Mouse (Mus musculus) forebrain, embryonic 16.5 days (tissue): ENCODE results near the gene Lrrc8a. TPM values are rescaled to one million over a fixed set of nuclear protein-coding genes. Genes with fewer than 3 reads are reported as not detected.

Experiments
- polyA plus RNA-seq: library from polyadenylated mRNA; unstranded; fragments of >200 nt; fragmentation: Nextera tagmentation; extraction: Ambion mirVana; gene quantifications from 2 replicates; pipeline ENCODE4 v1.2.1, GENCODE M21; 2015

The Lrrc8a gene
- polyA plus RNA-seq, 1 experiment from 2014 or later = 58.9 TPM

Other genes with a start within 250 kb of the Lrrc8a start
- gene Wdr34, start 188.8 kb upstream of the Lrrc8a start, polyA plus RNA-seq = 70.2 and 83.3 TPM in 2 replicates
- 407 and 435 TPM in 2 replicates for gene Set, start 180.3 kb upstream of the Lrrc8a start, polyA plus RNA-seq
- 2.6 and 3.4 TPM in 2 replicates for gene Pkn3, start 160.0 kb upstream of the Lrrc8a start, polyA plus RNA-seq
- 17.8 and 19.0 TPM in 2 replicates for gene Zdhhc12, start 144.1 kb upstream of the Lrrc8a start, polyA plus RNA-seq
- gene Zer1, start 113.1 kb upstream of the Lrrc8a start, polyA plus RNA-seq = 10.9 and 16.5 TPM in 2 replicates
- 10.5 and 12.7 TPM in 2 replicates for gene Tbc1d13, start 104.0 kb upstream of the Lrrc8a start, polyA plus RNA-seq
- gene Endog, start 66.2 kb upstream of the Lrrc8a start, polyA plus RNA-seq = 10.7 and 13.3 TPM in 2 replicates
- 63.8 and 65.9 TPM in 2 replicates for gene Spout1, start 59.3 kb upstream of the Lrrc8a start, polyA plus RNA-seq
- 15.4 and 16.3 TPM in 2 replicates for gene Kyat1, start 31.9 kb upstream of the Lrrc8a start, polyA plus RNA-seq
- 0.46 and 0.58 TPM in 2 replicates for gene Gm28035, start 2.9 kb downstream of the Lrrc8a start, polyA plus RNA-seq
- 9.4 and 9.5 TPM in 2 replicates for gene Phyhd1, start 28.5 kb downstream of the Lrrc8a start, polyA plus RNA-seq
- gene Gm28038, start 43.3 kb downstream of the Lrrc8a start, polyA plus RNA-seq = not detected in 2 replicates
- 30.2 and 35.9 TPM in 2 replicates for gene Dolk, start 48.6 kb downstream of the Lrrc8a start, polyA plus RNA-seq
- gene Nup188, start 48.7 kb downstream of the Lrrc8a start, polyA plus RNA-seq = 25.3 and 26.2 TPM in 2 replicates
- gene Sh3glb2, start 121.6 kb downstream of the Lrrc8a start, polyA plus RNA-seq = 159 and 203 TPM in 2 replicates
- gene Miga2, start 126.5 kb downstream of the Lrrc8a start, polyA plus RNA-seq = 29.7 and 35.6 TPM in 2 replicates
- gene Dolpp1, start 154.5 kb downstream of the Lrrc8a start, polyA plus RNA-seq = 59.3 and 66.5 TPM in 2 replicates
- 21.3 and 21.4 TPM in 2 replicates for gene Crat, start 178.1 kb downstream of the Lrrc8a start, polyA plus RNA-seq
- 146 and 163 TPM in 2 replicates for gene Ptpa, start 178.3 kb downstream of the Lrrc8a start, polyA plus RNA-seq
- gene Ier5l, start 236.5 kb downstream of the Lrrc8a start, polyA plus RNA-seq = 1.5 and 1.8 TPM in 2 replicates